Mouse (Mus musculus): Measurements from ENCODE around the gene Gm20388. TPM values are rescaled to one million over a fixed set of nuclear protein-coding genes. Genes with fewer than 3 reads are reported as not detected.

Gm20388 gene
- polyA plus RNA-seq, 1 experiment from 2014 or later, result 2.5 TPM

GRCm38 (mm10) chr8:123666832-123667231 lies 3756.2 kb downstream of the Gm20388 start:
- Histone ChIP-seq H3K36me3 (peaks cover 36% of the 10 kb centered on the region), H3K27ac (no peak overlapping the region), H3K4me3 (no peak overlapping the region), H3K9me3 (replicated peaks) (no peaks in the 10 kb centered on the region), H3K4me1 (peaks cover 25% of the 10 kb centered on the region), H3K27me3 (ENCODE audit: low read depth, poor library complexity, severe bottlenecking) (no peaks in the 10 kb centered on the region)
- 93% methylated on average over 1 of the region's 1 CpGs for WGBS
- DNase-seq (ENCODE audit: low spot score), result no peak

DNA sequence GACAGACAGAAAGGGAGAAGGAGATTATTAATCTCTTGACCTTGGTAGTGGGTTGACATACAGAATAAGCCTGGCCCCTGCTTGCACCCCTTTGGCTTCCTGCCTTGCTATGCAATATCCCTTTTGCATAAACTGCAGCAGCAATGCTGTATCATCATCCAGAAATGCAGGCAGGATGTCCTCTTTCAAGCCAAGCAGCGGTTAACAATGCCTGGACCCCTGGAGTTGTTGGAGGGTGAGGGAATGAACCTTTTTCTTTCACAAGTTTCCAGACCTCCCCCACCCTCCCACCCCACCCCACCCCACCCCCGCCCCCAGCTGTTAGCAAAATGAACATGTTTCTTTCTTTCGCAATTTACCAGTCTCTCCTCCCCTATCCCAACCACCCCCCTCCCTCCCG lies 3758.0 kb downstream of the Gm20388 start:
- no peak overlapping the region for H3K4me3 ChIP-seq
- WGBS, result 66% methylated on average over 4 of the region's 4 CpGs
- peaks cover 29% of the 10 kb centered on the region for H3K4me1 ChIP-seq
- H3K36me3 ChIP-seq, result peaks cover 17% of the 10 kb centered on the region
- H3K27me3 ChIP-seq (ENCODE audit: low read depth, poor library complexity, severe bottlenecking), result no peaks in the 10 kb centered on the region
- no peak for DNase-seq (ENCODE audit: low spot score)
- no peak overlapping the region for H3K27ac ChIP-seq
- no peaks in the 10 kb centered on the region for H3K9me3 ChIP-seq (replicated peaks)

- no peaks in the 10 kb centered on the region for H3K36me3 ChIP-seq
- H3K27me3 ChIP-seq (ENCODE audit: low read depth, poor library complexity, severe bottlenecking), result no peaks in the 10 kb centered on the region
- peaks cover 33% of the 10 kb centered on the region for H3K4me1 ChIP-seq
- DNase-seq (ENCODE audit: low spot score), result no peak
- no peak overlapping the region for H3K27ac ChIP-seq
- H3K4me3 ChIP-seq, result no peak overlapping the region
- 82% methylated on average over 7 of the region's 7 CpGs for WGBS
- H3K9me3 ChIP-seq (replicated peaks), result no peaks in the 10 kb centered on the region
Observed at GRCm38 (mm10) chr8:123670766-123671165, 3760.1 kb downstream of the Gm20388 start.

GRCm38 (mm10) chr8:123671454-123671853 lies 3760.8 kb downstream of the Gm20388 start:
- H3K9me3 ChIP-seq (replicated peaks), result no peaks in the 10 kb centered on the region
- peaks cover 33% of the 10 kb centered on the region for H3K4me1 ChIP-seq
- no peaks in the 10 kb centered on the region for H3K27me3 ChIP-seq (ENCODE audit: low read depth, poor library complexity, severe bottlenecking)
- 0 out of 2 replicates have a peak overlapping the region, but pooled peaks have one; percentile 20 for H3K27ac ChIP-seq
- no peak overlapping the region for H3K4me3 ChIP-seq
- H3K36me3 ChIP-seq, result no peaks in the 10 kb centered on the region
- DNase-seq (ENCODE audit: low spot score), result no peak
- WGBS, result 71% methylated on average over 7 of the region's 7 CpGs

DNA sequence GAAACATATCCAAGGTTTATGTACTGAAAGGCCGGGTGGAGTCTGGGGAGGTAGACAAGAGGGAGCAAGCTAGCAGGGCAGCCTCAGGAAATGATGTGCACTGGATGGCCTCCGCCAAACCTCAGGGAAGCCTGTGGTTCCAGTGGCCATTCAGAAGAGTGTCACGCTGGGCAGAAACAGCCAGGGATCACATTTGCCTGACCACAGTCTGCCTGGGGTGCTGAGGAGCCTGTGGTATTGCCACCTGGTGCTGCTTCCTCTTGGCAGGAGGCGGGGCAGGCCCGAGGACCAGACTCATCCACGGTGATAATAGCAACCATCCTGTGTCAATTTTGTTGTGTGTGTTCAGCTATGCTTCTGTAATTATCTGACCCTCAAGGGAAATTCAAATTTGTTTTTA lies 3762.0 kb downstream of the Gm20388 start:
- DNase-seq (ENCODE audit: low spot score), result no peak
- Histone ChIP-seq H3K4me1 (peaks cover 33% of the 10 kb centered on the region), H3K27me3 (ENCODE audit: low read depth, poor library complexity, severe bottlenecking) (no peaks in the 10 kb centered on the region), H3K36me3 (no peaks in the 10 kb centered on the region), H3K27ac (no peak overlapping the region), H3K4me3 (no peak overlapping the region), H3K9me3 (replicated peaks) (no peaks in the 10 kb centered on the region)
- 78% methylated on average over 6 of the region's 6 CpGs for WGBS

DNA sequence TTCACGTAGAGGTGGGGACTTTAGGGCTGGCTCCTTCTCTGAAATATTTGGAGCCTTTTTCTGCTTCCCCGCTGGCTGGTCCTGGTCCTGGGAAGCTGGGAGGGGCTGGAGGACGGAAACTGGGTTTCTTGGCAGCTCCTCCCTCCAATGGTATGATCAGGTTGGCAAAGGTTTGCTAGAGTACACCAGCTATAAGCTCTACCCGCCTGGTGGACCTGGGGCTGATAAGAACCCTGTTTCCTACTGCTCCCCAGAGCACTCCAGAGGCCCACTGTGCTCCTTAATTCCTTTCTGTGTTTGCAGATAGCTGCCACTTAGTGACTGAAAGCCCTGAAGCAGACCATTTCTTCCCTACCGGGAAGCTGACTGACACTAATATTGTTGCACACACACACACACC lies 3765.0 kb downstream of the Gm20388 start:
- no peaks in the 10 kb centered on the region for H3K27me3 ChIP-seq (ENCODE audit: low read depth, poor library complexity, severe bottlenecking)
- H3K9me3 ChIP-seq (replicated peaks), result no peaks in the 10 kb centered on the region; the same call in 1 of the 2 replicates
- WGBS, result 66% methylated on average over 5 of the region's 5 CpGs
- no peak for DNase-seq (ENCODE audit: low spot score)
- H3K36me3 ChIP-seq, result no peaks in the 10 kb centered on the region
- H3K4me1 ChIP-seq, result peaks cover 18% of the 10 kb centered on the region
- no peak overlapping the region for H3K4me3 ChIP-seq
- H3K27ac ChIP-seq, result no peak overlapping the region

DNA sequence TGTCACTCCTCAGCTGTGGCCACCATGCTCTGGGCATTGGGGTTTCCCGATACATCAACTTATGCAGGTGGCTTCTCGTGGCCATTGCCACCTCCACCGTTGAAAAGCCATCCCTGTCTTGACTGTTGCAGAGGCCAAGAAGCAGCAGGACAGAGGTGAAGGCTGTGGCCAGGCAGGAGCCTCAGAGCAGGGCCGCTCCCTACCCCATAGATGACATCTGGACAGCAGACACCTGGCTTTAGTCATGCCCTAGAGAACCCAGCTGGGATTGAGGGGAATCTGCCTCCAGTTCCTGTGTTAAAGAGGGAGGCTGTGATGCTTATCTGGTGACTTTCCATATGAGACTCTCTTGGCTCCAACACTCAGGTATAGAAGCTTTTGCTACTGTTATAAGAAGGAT lies 3767.7 kb downstream of the Gm20388 start:
- H3K27me3 ChIP-seq (ENCODE audit: low read depth, poor library complexity, severe bottlenecking), result no peaks in the 10 kb centered on the region
- H3K4me1 ChIP-seq, result peaks cover 15% of the 10 kb centered on the region
- DNase-seq (ENCODE audit: low spot score), result no peak
- no peak overlapping the region for H3K27ac ChIP-seq
- WGBS, result 86% methylated on average over 4 of the region's 4 CpGs
- H3K36me3 ChIP-seq, result no peaks in the 10 kb centered on the region
- no peaks in the 10 kb centered on the region; the same call in 1 of the 2 replicates for H3K9me3 ChIP-seq (replicated peaks)
- H3K4me3 ChIP-seq, result no peak overlapping the region

DNA sequence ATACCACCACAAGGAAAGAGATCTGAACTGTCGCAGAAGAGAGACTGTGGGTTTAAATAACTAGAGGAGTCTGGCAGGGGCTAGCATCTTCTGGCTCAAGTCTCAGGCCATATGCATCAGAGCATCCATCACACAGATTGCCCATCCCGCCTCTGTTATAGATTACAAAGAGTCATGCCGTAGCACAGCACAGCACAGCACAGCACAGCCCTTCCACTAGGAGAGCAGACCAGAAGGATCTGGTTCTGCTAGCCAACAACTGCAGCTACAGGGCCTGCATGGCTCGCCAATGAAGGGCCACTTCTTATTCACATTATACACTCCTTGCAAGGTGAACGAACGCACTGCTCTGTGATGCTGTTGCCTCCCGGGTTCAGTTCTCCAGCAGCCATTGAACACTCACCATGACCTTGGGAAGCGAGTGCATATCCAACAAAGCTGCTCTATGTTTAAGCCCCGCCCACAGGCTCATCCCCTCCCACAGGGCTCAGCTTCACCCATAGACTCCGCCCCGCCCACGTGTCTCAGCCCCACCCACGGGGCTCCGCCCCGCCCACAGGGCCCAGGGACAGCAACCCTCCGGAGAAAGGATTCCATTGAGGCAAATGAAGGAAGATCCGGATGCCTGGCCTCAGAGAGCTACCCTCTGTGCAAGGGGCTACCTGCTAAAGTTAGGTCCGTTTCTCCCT lies 3771.6 kb downstream of the Gm20388 start:
- Histone ChIP-seq H3K27ac (peak overlapping the region; percentile 36; the same call in 1 of the 2 replicates), H3K9me3 (replicated peaks) (no peaks in the 10 kb centered on the region; the same call in 1 of the 2 replicates), H3K4me3 (peak overlapping the region; percentile 37), H3K4me1 (peaks cover 11% of the 10 kb centered on the region), H3K27me3 (ENCODE audit: low read depth, poor library complexity, severe bottlenecking) (no peaks in the 10 kb centered on the region), H3K36me3 (no peaks in the 10 kb centered on the region)
- DNase-seq (ENCODE audit: low spot score), result peak; percentile 77
- WGBS, result 18% methylated on average over 18 of the region's 18 CpGs

- H3K9me3 ChIP-seq (replicated peaks), result no peaks in the 10 kb centered on the region; the same call in 1 of the 2 replicates
Observed at GRCm38 (mm10) chr8:123683321-123683720, 3772.7 kb downstream of the Gm20388 start.

DNA sequence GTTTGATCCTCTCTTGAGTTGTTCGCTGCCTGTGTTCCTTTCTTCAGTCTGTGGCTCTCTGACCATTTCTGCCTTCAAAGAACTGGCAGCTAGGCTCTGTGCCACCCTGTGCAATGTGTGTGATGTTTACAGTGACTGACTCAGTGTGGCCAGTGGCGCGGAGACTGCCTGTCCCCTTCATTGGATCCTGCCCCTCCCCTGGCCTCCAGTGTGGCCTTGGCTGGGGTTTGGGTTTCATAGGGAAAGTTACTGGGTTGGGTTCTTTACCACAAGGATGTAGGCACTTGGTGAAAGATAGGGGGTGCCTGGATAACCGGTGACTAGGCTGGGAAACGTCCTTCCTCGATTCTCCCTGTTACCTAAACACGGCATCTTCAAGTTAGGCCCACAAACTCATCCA lies 3774.2 kb downstream of the Gm20388 start:
- DNase-seq (ENCODE audit: low spot score), result no peak
- Histone ChIP-seq H3K4me1 (peaks cover 21% of the 10 kb centered on the region), H3K36me3 (no peaks in the 10 kb centered on the region), H3K9me3 (replicated peaks) (no peaks in the 10 kb centered on the region; the same call in 1 of the 2 replicates), H3K27me3 (ENCODE audit: low read depth, poor library complexity, severe bottlenecking) (no peaks in the 10 kb centered on the region; the same call in 1 of the 2 replicates), H3K27ac (no peak overlapping the region), H3K4me3 (no peak overlapping the region)
- WGBS, result 81% methylated on average over 7 of the region's 7 CpGs

More at GRCm38 (mm10) chr8:123683321-123683720, 3772.7 kb downstream of the Gm20388 start:
- Histone ChIP-seq H3K36me3 (no peaks in the 10 kb centered on the region), H3K4me3 (no peak overlapping the region), H3K27ac (no peak overlapping the region), H3K27me3 (ENCODE audit: low read depth, poor library complexity, severe bottlenecking) (no peaks in the 10 kb centered on the region), H3K4me1 (peaks cover 19% of the 10 kb centered on the region)
- DNase-seq (ENCODE audit: low spot score), result no peak
- WGBS, result 57% methylated on average over 7 of the region's 7 CpGs

DNA sequence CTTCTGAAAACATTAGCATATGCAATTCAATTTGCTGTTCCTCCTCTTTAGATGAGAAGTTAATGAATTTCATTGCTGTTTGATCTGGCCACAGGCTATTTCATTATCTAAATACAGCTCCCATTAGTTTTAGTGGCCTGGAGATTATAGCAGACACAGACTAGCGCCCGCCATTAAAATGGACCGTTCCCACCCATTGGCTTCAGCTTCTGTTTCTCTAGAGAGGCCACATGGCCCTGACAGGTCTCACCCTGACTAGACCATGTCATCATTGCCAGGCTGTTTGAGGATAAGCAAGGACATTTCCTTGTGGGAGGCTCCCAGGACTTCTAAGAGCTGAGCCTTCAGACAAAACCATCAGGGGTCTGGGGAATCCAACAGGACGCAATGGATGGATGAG lies 3774.8 kb downstream of the Gm20388 start:
- no peak overlapping the region for H3K27ac ChIP-seq
- no peaks in the 10 kb centered on the region for H3K36me3 ChIP-seq
- H3K4me3 ChIP-seq, result no peak overlapping the region
- peaks cover 21% of the 10 kb centered on the region for H3K4me1 ChIP-seq
- no peak for DNase-seq (ENCODE audit: low spot score)
- peaks cover 3% of the 10 kb centered on the region; the same call in 1 of the 2 replicates for H3K27me3 ChIP-seq (ENCODE audit: low read depth, poor library complexity, severe bottlenecking)
- WGBS, result 61% methylated on average over 4 of the region's 4 CpGs
- no peaks in the 10 kb centered on the region for H3K9me3 ChIP-seq (replicated peaks)

GRCm38 (mm10) chr8:123687826-123688225 lies 3777.2 kb downstream of the Gm20388 start:
- no peak for DNase-seq (ENCODE audit: low spot score)
- WGBS, result 50% methylated on average over 4 of the region's 4 CpGs
- Histone ChIP-seq H3K36me3 (no peaks in the 10 kb centered on the region), H3K4me1 (peaks cover 11% of the 10 kb centered on the region), H3K4me3 (no peak overlapping the region), H3K27ac (no peak overlapping the region), H3K27me3 (ENCODE audit: low read depth, poor library complexity, severe bottlenecking) (peaks cover 3% of the 10 kb centered on the region; the same call in 1 of the 2 replicates), H3K9me3 (replicated peaks) (no peaks in the 10 kb centered on the region)

DNA sequence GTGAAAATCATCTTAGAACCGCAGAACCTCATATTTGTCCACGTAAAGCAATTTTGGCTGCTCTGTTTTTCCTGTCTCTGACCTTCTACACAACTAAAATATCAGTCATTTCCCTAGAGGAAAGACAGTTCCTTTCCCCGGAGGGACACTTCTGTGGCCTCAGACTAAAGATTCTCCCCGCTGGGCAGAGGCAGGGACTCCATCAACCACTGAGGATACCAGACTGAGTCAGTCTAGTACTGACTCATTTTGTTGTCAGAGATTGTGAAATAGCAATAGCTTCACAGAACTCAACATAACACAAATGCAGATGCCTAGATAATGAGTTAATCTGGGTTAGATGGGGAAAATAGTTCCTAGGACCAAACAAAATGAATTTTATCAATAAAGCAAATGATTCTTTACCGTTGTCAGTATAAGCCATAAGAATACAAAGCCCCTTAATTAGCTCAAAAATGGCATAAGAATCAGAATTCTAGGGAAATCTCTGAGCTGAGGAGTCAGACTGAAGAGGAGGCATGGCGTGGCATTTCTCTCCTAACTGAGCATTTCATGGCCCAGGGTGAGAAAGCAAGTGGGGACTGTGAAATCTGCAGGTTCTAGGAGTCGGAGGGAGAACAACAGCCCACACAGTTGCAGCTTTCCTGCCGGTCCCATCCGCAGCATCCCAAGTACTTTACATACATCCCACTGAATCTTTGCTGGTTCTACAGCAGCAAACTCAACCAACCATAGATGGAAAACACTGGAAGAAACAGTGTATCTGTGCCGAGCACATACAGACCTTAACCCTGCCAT lies 3781.7 kb downstream of the Gm20388 start:
- Histone ChIP-seq H3K36me3 (no peaks in the 10 kb centered on the region), H3K27ac (no peak overlapping the region), H3K4me3 (no peak overlapping the region), H3K4me1 (peaks cover 10% of the 10 kb centered on the region; the same call in 1 of the 2 replicates), H3K9me3 (replicated peaks) (no peaks in the 10 kb centered on the region), H3K27me3 (ENCODE audit: low read depth, poor library complexity, severe bottlenecking) (peaks cover 3% of the 10 kb centered on the region; the same call in 1 of the 2 replicates)
- DNase-seq (ENCODE audit: low spot score), result no peak
- WGBS, result 89% methylated on average over 10 of the region's 10 CpGs
